Mouse (Mus musculus) cerebellum, postnatal 36 days (tissue): ENCODE measurements at regions not wholly inside any gene's neighbourhood (a gene's known extent, or its start where the extent isn't known, plus 50 kb on each side); places are given as distances from the start of the nearest gene placed in this dataset.
A peak's percentile ranks its signal among the peaks of the same experiment; 100 is the strongest.

Experiments
- DNase-seq, 2 experiments: peaks; one replicate each; pipeline ENCODE4 v3.0.0; 2021 to 2022; ENCODE audit warnings: mixed read lengths in 2 of 2

DNA sequence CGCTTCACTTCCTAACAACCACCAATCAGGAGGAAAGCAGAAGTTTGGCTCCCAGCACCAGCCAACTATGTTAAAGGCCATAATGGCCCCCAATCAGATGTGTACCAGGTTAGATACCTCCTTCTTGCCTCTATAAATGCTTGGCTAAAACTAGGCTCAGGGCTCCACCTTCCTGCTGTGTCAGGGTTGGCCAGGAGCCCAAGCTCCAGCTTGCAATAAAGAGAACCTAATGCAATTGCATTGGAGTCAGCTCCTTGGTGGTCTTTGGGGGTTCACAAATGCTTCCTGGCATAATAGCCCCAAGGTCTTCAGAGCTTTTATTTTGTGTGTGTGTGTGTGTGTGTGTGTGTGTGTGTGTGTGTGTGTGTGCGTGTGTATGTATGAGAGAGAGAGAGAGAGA lies 76.9 kb upstream of the Nphp3 start:
- DNase-seq, result peak; percentile 5 to 9

DNA sequence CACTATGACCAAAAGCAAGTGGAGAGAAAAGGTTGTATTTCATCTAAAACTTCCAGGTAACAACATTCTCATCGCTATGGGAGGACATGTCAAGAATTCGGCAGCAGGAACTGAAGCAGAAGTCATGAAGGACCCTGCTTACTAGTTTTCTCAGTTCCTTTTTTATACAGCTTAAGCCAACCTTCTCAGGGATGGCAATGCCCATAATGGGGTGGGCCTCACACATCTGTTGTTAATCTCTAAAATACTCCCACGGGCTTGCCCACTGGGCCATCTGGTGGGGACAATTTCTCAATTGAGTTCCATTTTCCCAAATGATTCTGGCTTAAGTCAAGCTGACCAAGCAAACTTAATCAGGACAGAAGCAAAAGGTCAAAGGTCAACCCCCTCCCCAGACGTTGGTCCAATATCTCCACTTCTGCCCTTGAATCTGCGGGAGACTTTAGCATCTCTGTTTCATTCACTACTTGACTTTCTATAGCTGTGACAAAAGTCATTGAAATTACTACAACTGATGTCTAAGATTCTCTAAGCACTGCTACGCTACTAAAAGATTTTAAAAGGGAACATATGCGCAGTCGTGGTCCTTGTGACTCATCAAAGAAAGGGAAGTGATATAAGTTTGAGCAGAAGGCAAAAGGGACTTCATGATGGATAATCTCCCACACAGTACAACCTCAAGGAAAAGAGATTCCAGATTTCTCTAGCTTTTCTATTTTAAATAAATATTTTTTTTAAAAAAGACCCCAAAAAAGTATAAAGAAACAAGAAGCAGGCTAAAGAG lies 73.4 kb upstream of the Nphp3 start:
- no peak for DNase-seq

GRCm38 (mm10) chr9:103938070-103938469 lies 64.3 kb upstream of the Nphp3 start:
- no peak for DNase-seq

DNA sequence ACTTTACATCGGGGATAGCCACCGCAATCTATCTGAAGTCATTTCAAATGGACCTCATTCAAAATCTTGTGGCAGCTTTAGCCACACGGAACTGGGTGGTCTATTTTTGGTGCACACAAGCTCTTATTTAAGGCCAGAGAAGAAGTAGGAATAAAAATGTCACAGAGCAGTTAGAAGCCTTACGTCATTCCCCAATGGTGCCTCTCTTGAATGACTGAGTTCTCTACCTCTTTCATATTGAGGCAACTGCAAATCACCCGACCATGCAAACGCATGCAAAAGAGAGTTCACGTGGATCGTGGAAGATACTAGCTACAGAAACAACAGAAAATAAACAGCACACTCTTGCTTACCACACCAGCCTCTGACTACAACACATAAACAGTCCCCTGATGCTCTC lies 62.3 kb upstream of the Nphp3 start:
- DNase-seq, result no peak

GRCm38 (mm10) chr9:103940506-103940905 lies 61.8 kb upstream of the Nphp3 start:
- peak in 1 of 2 experiments; percentile 9 for DNase-seq

- DNase-seq, result no peak
Measured at GRCm38 (mm10) chr9:103941176-103941900, 61.0 kb upstream of the Nphp3 start.

DNA sequence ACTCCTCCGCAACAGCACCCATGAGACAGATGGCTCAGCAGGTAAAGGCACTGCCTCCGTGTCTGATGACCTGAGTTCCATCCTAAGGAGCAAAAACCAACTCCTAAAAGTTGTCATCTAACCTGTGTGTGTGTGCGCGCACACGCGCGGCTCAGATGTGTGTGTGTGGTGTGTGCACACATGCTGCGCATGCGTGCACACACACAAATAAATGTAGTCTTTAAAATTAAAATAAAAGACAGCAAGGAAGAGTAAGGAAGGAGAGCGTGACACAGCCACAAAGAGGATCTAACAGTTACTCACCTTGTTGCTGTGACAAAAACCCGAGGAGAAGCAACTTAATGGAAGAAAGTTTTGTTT lies 60.5 kb upstream of the Nphp3 start:
- DNase-seq, result no peak

DNA sequence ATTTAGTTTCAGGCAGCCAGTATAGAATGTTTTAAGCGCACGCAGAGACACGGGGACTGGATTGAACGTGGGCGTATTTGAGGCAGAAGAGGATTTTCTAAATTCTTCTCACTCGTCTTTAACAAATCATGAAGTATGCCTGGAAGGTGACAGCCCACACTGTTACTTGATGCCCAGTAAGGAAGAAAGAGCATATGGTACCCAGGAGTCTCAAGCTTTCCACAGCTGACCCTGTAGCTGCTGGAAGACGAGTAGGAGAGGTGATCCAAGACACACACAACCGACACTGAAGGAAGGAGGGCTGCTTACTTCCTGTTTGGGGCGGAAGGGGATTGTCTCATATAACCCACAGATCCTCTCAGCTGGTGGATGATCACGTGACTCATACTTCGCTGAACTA lies 56.9 kb upstream of the Nphp3 start:
- DNase-seq, result no peak

DNA sequence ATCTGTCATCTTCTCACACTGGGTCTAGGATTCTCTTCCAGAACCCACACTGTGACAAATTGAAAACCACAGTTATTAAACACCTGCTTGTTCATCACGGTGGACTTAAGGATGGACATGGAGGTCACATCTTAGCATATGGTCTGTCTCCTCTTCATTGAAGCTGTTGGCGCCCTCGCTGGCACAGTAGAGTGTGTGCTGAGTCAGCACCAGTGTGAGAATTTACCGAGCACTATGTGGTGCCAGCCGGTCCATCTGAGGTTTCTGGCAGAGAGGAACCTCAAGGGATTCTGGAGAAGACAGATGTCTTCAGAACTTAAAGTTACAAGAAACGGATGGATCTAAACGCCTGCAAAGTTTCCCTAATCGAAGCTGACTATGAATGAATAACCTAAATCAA lies 50.5 kb upstream of the Nphp3 start:
- DNase-seq, result peak in 1 of 2 experiments; percentile 2
